Mouse (Mus musculus) heart, postnatal 0 days (tissue): ENCODE results near the gene Fancl. TPM values are rescaled to one million over a fixed set of nuclear protein-coding genes. Genes with fewer than 3 reads are reported as not detected.

ENCODE experiments used
- ATAC-seq: fragments of 200-750 bp; cut with Nextera tagmentation; 2 replicates; pipeline ENCODE4 v1.8.0; 2017; ENCODE audit warnings: low read depth, moderate number of reproducible peaks, moderate library complexity; ENCODE audit not compliant: insufficient read depth
- DNase-seq: peaks from one replicate; pipeline ENCODE4 v3.0.0-alpha.2; 2016; ENCODE audit warnings: low spot score
- H3K27ac ChIP-seq: fragments of 300-500 bp; sonication (generic); 2 replicates; pipeline ENCODE4 v1.5.1; 2014; ENCODE audit warnings: low read depth, mild to moderate bottlenecking
- H3K27me3 ChIP-seq: fragments of 300-500 bp; sonication (generic); 2 replicates; pipeline ENCODE4 v1.6.1; 2014; ENCODE audit warnings: low read length, mixed read lengths; ENCODE audit not compliant: control insufficient read depth, insufficient read depth
- H3K36me3 ChIP-seq: fragments of 300-500 bp; sonication (generic); replicated peaks from 2 replicates; pipeline ENCODE4 v1.6.1; 2014; ENCODE audit warnings: low read length, mixed read lengths; ENCODE audit not compliant: control insufficient read depth, insufficient read depth
- H3K4me1 ChIP-seq: fragments of 300-500 bp; sonication (generic); 2 replicates; pipeline ENCODE4 v1.6.1; 2014; ENCODE audit warnings: antibody characterized with exemption; ENCODE audit not compliant: control insufficient read depth, insufficient read depth
- H3K4me2 ChIP-seq: fragments of 300-500 bp; sonication (generic); 2 replicates; pipeline ENCODE4 v1.6.1; 2014; ENCODE audit warnings: low read depth, mild to moderate bottlenecking, low read length, moderate library complexity
- H3K4me3 ChIP-seq: fragments of 300-500 bp; sonication (generic); 2 replicates; pipeline ENCODE4 v1.5.1; 2014; ENCODE audit warnings: low read depth, low read length
- H3K9ac ChIP-seq: fragments of 300-500 bp; sonication (generic); replicated peaks from 2 replicates; pipeline ENCODE4 v1.6.1; 2014; ENCODE audit warnings: low read depth, low read length, mixed read lengths
- H3K9me3 ChIP-seq: fragments of 300-500 bp; sonication (generic); replicated peaks from 2 replicates; pipeline ENCODE4 v1.6.1; 2016; ENCODE audit warnings: low read length; ENCODE audit not compliant: control insufficient read depth
- CTCF ChIP-seq: IDR thresholded peaks from 2 replicates; pipeline ENCODE4 v1.5.1; 2016; ENCODE audit warnings: antibody characterized with exemption, control low read depth, low read depth
- EP300 ChIP-seq: IDR thresholded peaks from 2 replicates; pipeline ENCODE4 v1.6.1; 2016; ENCODE audit warnings: antibody characterized with exemption, low read depth
- WGBS: fragments of 180-500 bp; shearing (Covaris S2); extraction: QIAGEN DNeasy Blood & Tissue Kit; methylation state at CpG from one replicate; pipeline ENCODE4 v1.1.7; 2014; 5-methylcytosine and 5-hydroxymethylcytosine counted together
- polyA plus RNA-seq: library from polyadenylated mRNA; unstranded; fragments of >200 nt; fragmentation: Nextera tagmentation; extraction: Ambion mirVana; gene quantifications from 2 replicates; pipeline ENCODE4 v1.2.1, GENCODE M21; 2015
- total RNA-seq: library from RNA; depleted of rRNA; stranded (reverse); fragments of >200 nt; gene quantifications from 2 replicates; pipeline ENCODE4 v1.2.3, GENCODE M21; 2014; ENCODE audit warnings: low replicate concordance

The Fancl gene
- total and polyA plus RNA-seq, 2 experiments from 2014 or later: 17.8 to 20.4 TPM

- no peak for ATAC-seq
Observed at GRCm38 (mm10) chr11:26434229-26434628, 48.3 kb downstream of the Fancl start.

GRCm38 (mm10) chr11:26437818-26438217 is 51.9 kb downstream of the Fancl start:
- no peak for DNase-seq
- no peaks in the 10 kb centered on the region for H3K36me3 ChIP-seq
- TF ChIP-seq EP300 (no peak), CTCF (no peak)
- no peaks in the 10 kb centered on the region for H3K27me3 ChIP-seq
- H3K27ac ChIP-seq: no peak overlapping the region
- H3K9me3 ChIP-seq: no peaks in the 10 kb centered on the region
- H3K4me2 ChIP-seq: no peak overlapping the region
- ATAC-seq: no peak
- H3K4me3 ChIP-seq: no peak overlapping the region
- no peak overlapping the region for H3K9ac ChIP-seq
- WGBS: 80% methylated on average over 13 of the region's 13 CpGs
- H3K4me1 ChIP-seq: no peaks in the 10 kb centered on the region

More at GRCm38 (mm10) chr11:26434229-26434628, 48.3 kb downstream of the Fancl start:
- Histone ChIP-seq H3K27me3 (no peaks in the 10 kb centered on the region), H3K9ac (no peak overlapping the region), H3K4me1 (no peaks in the 10 kb centered on the region), H3K4me3 (no peak overlapping the region), H3K9me3 (no peaks in the 10 kb centered on the region), H3K4me2 (no peak overlapping the region), H3K36me3 (no peaks in the 10 kb centered on the region), H3K27ac (no peak overlapping the region)
- DNase-seq: no peak
- TF ChIP-seq CTCF: no peak
- no peak for TF ChIP-seq EP300

GRCm38 (mm10) chr11:26441121-26441520 is 55.2 kb downstream of the Fancl start:
- Histone ChIP-seq H3K36me3 (no peaks in the 10 kb centered on the region), H3K9me3 (no peaks in the 10 kb centered on the region), H3K9ac (no peak overlapping the region), H3K4me1 (no peaks in the 10 kb centered on the region), H3K4me3 (no peak overlapping the region), H3K27ac (no peak overlapping the region), H3K4me2 (no peak overlapping the region), H3K27me3 (no peaks in the 10 kb centered on the region)
- TF ChIP-seq CTCF (no peak), EP300 (no peak)
- DNase-seq: no peak
- ATAC-seq: no peak
- WGBS: 56% methylated on average over 1 of the region's 1 CpGs

- H3K4me2 ChIP-seq: no peak overlapping the region
- no peaks in the 10 kb centered on the region for H3K9me3 ChIP-seq
- TF ChIP-seq EP300: no peak
- no peak for TF ChIP-seq CTCF
- H3K27me3 ChIP-seq: no peaks in the 10 kb centered on the region
- no peak overlapping the region for H3K9ac ChIP-seq
- H3K27ac ChIP-seq: no peak overlapping the region
- no peaks in the 10 kb centered on the region for H3K4me1 ChIP-seq
- DNase-seq: no peak
- no peaks in the 10 kb centered on the region for H3K36me3 ChIP-seq
- no peak for ATAC-seq
- H3K4me3 ChIP-seq: no peak overlapping the region
Observed at GRCm38 (mm10) chr11:26444374-26444773, 58.4 kb downstream of the Fancl start.

GRCm38 (mm10) chr11:26449789-26450188 is 63.9 kb downstream of the Fancl start:
- no peak overlapping the region for H3K4me3 ChIP-seq
- peaks cover 4% of the 10 kb centered on the region; the same call in 1 of the 2 replicates for H3K4me1 ChIP-seq
- no peak overlapping the region for H3K4me2 ChIP-seq
- no peak overlapping the region for H3K27ac ChIP-seq
- 73% methylated on average over 3 of the region's 3 CpGs for WGBS
- DNase-seq: no peak
- H3K9ac ChIP-seq: no peak overlapping the region
- no peaks in the 10 kb centered on the region for H3K27me3 ChIP-seq
- no peaks in the 10 kb centered on the region for H3K9me3 ChIP-seq
- ATAC-seq: no peak
- H3K36me3 ChIP-seq: no peaks in the 10 kb centered on the region
- TF ChIP-seq CTCF (no peak), EP300 (no peak)

- no peak for DNase-seq
Observed at GRCm38 (mm10) chr11:26450636-26451035, 64.7 kb downstream of the Fancl start.

More at GRCm38 (mm10) chr11:26450636-26451035, 64.7 kb downstream of the Fancl start:
- no peak for ATAC-seq
- no peak overlapping the region for H3K4me3 ChIP-seq
- H3K27ac ChIP-seq: no peak overlapping the region
- H3K4me2 ChIP-seq: no peak overlapping the region
- 90% methylated on average over 1 of the region's 1 CpGs for WGBS
- peaks cover 4% of the 10 kb centered on the region; the same call in 1 of the 2 replicates for H3K4me1 ChIP-seq
- H3K9me3 ChIP-seq: no peaks in the 10 kb centered on the region
- no peak overlapping the region for H3K9ac ChIP-seq
- H3K36me3 ChIP-seq: no peaks in the 10 kb centered on the region
- H3K27me3 ChIP-seq: no peaks in the 10 kb centered on the region
- TF ChIP-seq CTCF: no peak
- TF ChIP-seq EP300: no peak
